Mouse (Mus musculus) C2C12 (cell line): ENCODE measurements at regions not wholly inside any gene's neighbourhood (a gene's known extent, or its start where the extent isn't known, plus 50 kb on each side); places are given as distances from the start of the nearest gene placed in this dataset.

Experiments
- CEBPB ChIP-seq: IDR thresholded peaks from one replicate; pipeline ENCODE4 v1.6.1; 2011; ENCODE audit warnings: low read depth, mild to moderate bottlenecking, control low read depth, moderate library complexity
- CTCF ChIP-seq: IDR thresholded peaks from one replicate; pipeline ENCODE4 v1.5.1; 2011; ENCODE audit not compliant: control insufficient read depth, insufficient read depth, insufficient read length
- FOSL1 ChIP-seq: IDR thresholded peaks from one replicate; pipeline ENCODE4 v1.8.0; 2011; ENCODE audit warnings: mild to moderate bottlenecking, low read length; ENCODE audit not compliant: poor library complexity, insufficient read depth, severe bottlenecking
- MAX ChIP-seq: IDR thresholded peaks from one replicate; pipeline ENCODE4 v1.6.1; 2011; ENCODE audit warnings: mild to moderate bottlenecking, control low read depth
- MYOD1 ChIP-seq: IDR thresholded peaks from one replicate; pipeline ENCODE4 v1.6.1; 2011; ENCODE audit warnings: low read depth; ENCODE audit not compliant: control insufficient read depth, insufficient read length
- MYOG ChIP-seq: IDR thresholded peaks from one replicate; pipeline ENCODE4 v1.6.1; 2011; ENCODE audit not compliant: control insufficient read depth, insufficient read length; ENCODE audit errors: extremely low read depth
- USF1 ChIP-seq: IDR thresholded peaks from one replicate; pipeline ENCODE4 v1.6.1; 2011; ENCODE audit warnings: low read depth, mild to moderate bottlenecking, control low read depth, moderate library complexity

- no peak for TF ChIP-seq CTCF
- no peak for TF ChIP-seq MAX
- TF ChIP-seq CEBPB: no peak
- no peak for TF ChIP-seq USF1
- TF ChIP-seq MYOD1: peak; percentile 91
- TF ChIP-seq FOSL1: no peak
- TF ChIP-seq MYOG: no peak
Observed at GRCm38 (mm10) chr13:116555053-116555452, 245.6 kb upstream of the Isl1 start.
